Mouse (Mus musculus): Measurements from ENCODE around the gene Uqcrfs1. TPM values are rescaled to one million over a fixed set of nuclear protein-coding genes. Genes with fewer than 3 reads are reported as not detected.

Uqcrfs1 gene
- 154 and 171 TPM in 2 replicates for total RNA-seq (2012; rRNA removed)
- 292 and 297 TPM in 2 replicates for total RNA-seq (2014; rRNA removed)
- 169 and 173 TPM in 2 replicates for polyA plus RNA-seq (2012; ENCODE audit: insufficient read length, low read depth)

DNA sequence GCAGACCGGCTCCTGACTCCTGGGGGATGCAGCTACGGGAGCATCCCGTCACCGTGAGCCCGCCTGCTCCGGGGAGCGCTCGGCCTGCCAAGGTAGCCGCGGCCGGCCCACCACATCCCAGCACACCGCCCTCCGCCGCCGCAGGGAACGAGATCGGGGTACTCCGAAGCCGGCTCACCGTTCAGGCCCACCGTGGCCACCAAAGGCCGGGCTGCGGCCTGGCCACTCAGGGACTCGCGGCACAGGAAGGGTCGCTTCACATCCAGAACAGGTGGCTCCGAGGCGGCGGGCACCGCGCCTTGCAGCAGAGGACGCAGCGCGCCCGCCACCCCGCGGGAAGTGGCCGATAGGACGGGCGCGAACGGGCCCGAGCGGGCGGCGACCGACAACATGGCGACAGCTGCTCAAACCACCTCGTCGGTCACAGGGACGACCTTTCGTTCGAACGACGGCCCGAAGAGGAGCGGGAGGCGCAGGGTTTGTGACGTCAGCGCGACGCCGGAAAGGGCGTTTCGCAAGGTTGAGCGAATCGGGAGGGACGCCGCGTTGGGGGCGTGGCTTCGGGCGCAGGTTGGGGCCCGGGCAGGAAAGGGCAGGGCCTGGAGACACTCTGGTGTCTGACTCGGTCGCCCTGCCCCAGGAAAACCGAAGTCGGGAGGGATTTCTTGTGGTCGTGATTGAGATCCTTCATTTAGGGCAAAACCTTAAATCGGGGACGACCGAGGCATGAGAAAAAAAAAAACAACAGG, at the start of gene Uqcrfs1:
Gene Uqcrfs1 (minus strand): TSS at position 507 of the 749 bp plus-strand sequence.
- H3K4me3 ChIP-seq (replicated peaks in 1 of 3; ENCODE audit: low read depth in 2 of 3, low read length in 2 of 3, poor library complexity in 1 of 3): peak within 1 kb of the TSS; percentile 89 to 99 (median 95)
- peaks cover 8 to 16% of the 10 kb centered on the region in 2 experiments for H3K36me3 ChIP-seq (replicated peaks in 1 of 2; ENCODE audit: control insufficient read depth in 1 of 2, insufficient read depth in 1 of 2, low read length in 1 of 2)
- H3K27ac ChIP-seq (ENCODE audit: insufficient read depth, low read depth): peak within 1 kb of the TSS; percentile 29
- dilution Hi-C loops (cut with MboI; ENCODE audit: extremely low pct_ligation_motif_present, extremely low pct_unique_long_range_greater_than_20kb, low sequenced_read_pairs): no loop called here
- DNase-seq (ENCODE audit: extremely low read depth): peak; percentile 97
- in situ Hi-C loops (cut with MboI; ENCODE audit: low pct_ligation_motif_present, low pct_unique_long_range_greater_than_20kb, low sequenced_read_pairs): no loop called here
- peak within 1 kb of the TSS; percentile 76 for H3K9ac ChIP-seq (ENCODE audit: insufficient read depth, low read depth)
- H3K79me2 ChIP-seq (replicated peaks; ENCODE audit: control insufficient read depth, extremely low read depth, insufficient read depth, poor library complexity, severe bottlenecking): peaks cover 25% of the 10 kb centered on the region
- peak within 1 kb of the TSS; percentile 100 for H3K4me2 ChIP-seq (ENCODE audit: insufficient read depth, low read depth, poor library complexity, severe bottlenecking)
- H3K9me3 ChIP-seq (replicated peaks; ENCODE audit: low read length): no peaks in the 10 kb centered on the region
- TF ChIP-seq ZC3H11A (IDR thresholded peaks at IDR 0.05; ENCODE audit: low read depth, low read length) (no peak), JUND (conservative IDR thresholded peaks at IDR 0.05; ENCODE audit: low read depth, low read length) (no peak), MAX (IDR thresholded peaks at IDR 0.05; ENCODE audit: low read length) (peak; percentile 33; the same call in 1 of the 2 replicates), SIN3A (IDR thresholded peaks at IDR 0.05; ENCODE audit: low read length) (peak; percentile 77), POLR2AphosphoS2 (IDR thresholded peaks at IDR 0.05; ENCODE audit: low read depth, low read length) (peak; percentile 29; the same call in 1 of the 2 replicates), UBTF (IDR thresholded peaks at IDR 0.05; ENCODE audit: low read depth, low read length) (0 out of 2 replicates have a peak, but pooled peaks have one; percentile 40), ZKSCAN1 (IDR thresholded peaks at IDR 0.05; ENCODE audit: borderline replicate concordance, low read depth, low read length) (no peak), CHD2 (IDR thresholded peaks at IDR 0.05; ENCODE audit: low read length) (no peak), NRF1 (IDR thresholded peaks at IDR 0.05; ENCODE audit: low read depth, low read length) (peak; percentile 56), ETS1 (conservative IDR thresholded peaks at IDR 0.05; ENCODE audit: low read depth, low read length) (no peak), POLR2A (IDR thresholded peaks at IDR 0.05; ENCODE audit: low read depth, low read length) (peak; percentile 88), PAX5 (IDR thresholded peaks at IDR 0.05; ENCODE audit: low read length) (no peak), ZNF384 (IDR thresholded peaks at IDR 0.05; ENCODE audit: low read depth, low read length) (no peak), USF1 (IDR thresholded peaks at IDR 0.05; ENCODE audit: low read depth, low read length) (no peak), NELFE (IDR thresholded peaks at IDR 0.05; ENCODE audit: low read depth, low read length) (peak; percentile 89), EP300 (IDR thresholded peaks at IDR 0.05; ENCODE audit: low read length) (no peak), CTCF (conservative IDR thresholded peaks at IDR 0.05 in 1 of 2, IDR thresholded peaks at IDR 0.05 in 1 of 2; ENCODE audit: low read depth in 2 of 2, low read length in 2 of 2) (no peak), ZMIZ1 (IDR thresholded peaks at IDR 0.05; ENCODE audit: low read depth, low read length) (peak; percentile 91), HCFC1 (IDR thresholded peaks at IDR 0.05; ENCODE audit: low read depth, low read length) (peak; percentile 92), MAFK (IDR thresholded peaks at IDR 0.05; ENCODE audit: insufficient replicate concordance, low read length) (no peak), BHLHE40 (IDR thresholded peaks at IDR 0.05; ENCODE audit: low read depth, low read length) (no peak), ELF1 (IDR thresholded peaks at IDR 0.05; ENCODE audit: low read depth, low read length) (peak; percentile 76), SMC3 (IDR thresholded peaks at IDR 0.05; ENCODE audit: low read depth, low read length) (no peak), MEF2A (IDR thresholded peaks at IDR 0.05; ENCODE audit: borderline replicate concordance, low read depth, low read length) (0 out of 2 replicates have a peak, but pooled peaks have one; percentile 59), USF2 (conservative IDR thresholded peaks at IDR 0.05; ENCODE audit: low read depth, low read length) (no peak), TBP (conservative IDR thresholded peaks at IDR 0.05; ENCODE audit: low read depth, low read length) (0 out of 2 replicates have a peak, but pooled peaks have one; percentile 63), IRF4 (IDR thresholded peaks at IDR 0.05; ENCODE audit: low read depth, low read length) (peak; percentile 41; the same call in 1 of the 2 replicates), CHD1 (IDR thresholded peaks at IDR 0.05; ENCODE audit: low read depth, low read length) (no peak), MXI1 (IDR thresholded peaks at IDR 0.05; ENCODE audit: low read depth, low read length) (peak; percentile 43; the same call in 1 of the 2 replicates), JUN (IDR thresholded peaks at IDR 0.05; ENCODE audit: insufficient read depth, low read depth, low read length) (no peak), RAD21 (IDR thresholded peaks at IDR 0.05; ENCODE audit: low read depth, low read length) (no peak), MYC (IDR thresholded peaks at IDR 0.05; ENCODE audit: low read depth, low read length) (no peak), TCF12 (IDR thresholded peaks at IDR 0.05; ENCODE audit: low read depth, low read length) (peak; percentile 87), RCOR1 (conservative IDR thresholded peaks at IDR 0.05; ENCODE audit: low read depth, low read length) (no peak), GABPA (IDR thresholded peaks at IDR 0.05; ENCODE audit: insufficient replicate concordance, low read depth, low read length) (no peak), E2F4 (IDR thresholded peaks at IDR 0.05; ENCODE audit: insufficient replicate concordance, low read depth, low read length) (no peak), KAT2A (IDR thresholded peaks at IDR 0.05; ENCODE audit: insufficient replicate concordance, low read length) (peak; percentile 73; the same call in 1 of the 2 replicates), MAZ (IDR thresholded peaks at IDR 0.05; ENCODE audit: low read depth, low read length) (peak; percentile 59; the same call in 1 of the 2 replicates)
- peaks cover 5% of the 10 kb centered on the region for H3K27me3 ChIP-seq (replicated peaks)
- peaks cover 3 to 27% of the 10 kb centered on the region in 2 experiments for H3K4me1 ChIP-seq (ENCODE audit: control insufficient read depth in 1 of 2, insufficient read depth in 2 of 2)

Measured in CH12.LX (cell line).